Comparison of ENCODE assay signal across 8 mouse cellular contexts in genomic region chr13:94709691-94710573, GRCm38 (mm10).
DNase-seq lines count a peak whose midpoint lies in the region; ATAC-seq lines count a peak whose summit lies in the region.

No protein-coding gene starts in this region.

- H3K4me1 ChIP-seq in embryonic facial prominence, embryonic 15.5 days, result peaks cover 15% of the 10 kb centered on the region
- peaks cover 2% of the 10 kb centered on the region; the same call in 1 of the 2 replicates for H3K4me1 ChIP-seq in hindbrain, embryonic 11.5 days (replicated peaks; ENCODE audit: control insufficient read depth, insufficient read depth, low read length)
- H3K4me1 ChIP-seq in liver, embryonic 11.5 days (replicated peaks; ENCODE audit: control insufficient read depth, insufficient read depth, low read length), result peaks cover 4% of the 10 kb centered on the region
- peaks cover 19% of the 10 kb centered on the region for H3K4me1 ChIP-seq in neural tube, embryonic 11.5 days (ENCODE audit: control insufficient read depth, insufficient read depth, low read length)

- no peak overlapping the region for H3K27ac ChIP-seq in embryonic facial prominence, embryonic 15.5 days (replicated peaks)
- H3K27ac ChIP-seq in hindbrain, embryonic 11.5 days (ENCODE audit: low read depth, low read length), result peak overlapping the region; percentile 39; the same call in 1 of the 2 replicates
- H3K27ac ChIP-seq in liver, embryonic 11.5 days (ENCODE audit: low read depth, low read length), result no peak overlapping the region
- H3K27ac ChIP-seq in neural tube, embryonic 11.5 days (ENCODE audit: low read depth, low read length), result peak overlapping the region; percentile 44; the same call in 1 of the 2 replicates

- no peaks in the 10 kb centered on the region for H3K36me3 ChIP-seq in embryonic facial prominence, embryonic 15.5 days
- no peaks in the 10 kb centered on the region for H3K36me3 ChIP-seq in hindbrain, embryonic 11.5 days (ENCODE audit: control insufficient read depth, insufficient read depth, low read length)
- H3K36me3 ChIP-seq in liver, embryonic 11.5 days (ENCODE audit: control insufficient read depth, insufficient read depth, low read length), result no peaks in the 10 kb centered on the region
- no peaks in the 10 kb centered on the region for H3K36me3 ChIP-seq in neural tube, embryonic 11.5 days (ENCODE audit: control insufficient read depth, insufficient read depth, low read length)

- WGBS in embryonic facial prominence, embryonic 15.5 days, result under 1% methylated on average over 50 of the region's 50 CpGs
- WGBS in hindbrain, embryonic 11.5 days, result under 1% methylated on average over 50 of the region's 50 CpGs
- 1% methylated on average over 50 of the region's 50 CpGs for WGBS in liver, embryonic 11.5 days
- WGBS in neural tube, embryonic 11.5 days, result under 1% methylated on average over 45 of the region's 50 CpGs

- H3K9me3 ChIP-seq in embryonic facial prominence, embryonic 15.5 days (replicated peaks), result no peaks in the 10 kb centered on the region
- H3K9me3 ChIP-seq in hindbrain, embryonic 11.5 days (ENCODE audit: control insufficient read depth, low read length), result no peaks in the 10 kb centered on the region
- H3K9me3 ChIP-seq in liver, embryonic 11.5 days (ENCODE audit: control insufficient read depth, low read length), result no peaks in the 10 kb centered on the region
- no peaks in the 10 kb centered on the region for H3K9me3 ChIP-seq in neural tube, embryonic 11.5 days (ENCODE audit: control insufficient read depth, low read length)

- intact Hi-C loops in left cerebral cortex, postnatal 25 days (cut with DNase I), result no loop called here

- H3K27me3 ChIP-seq in embryonic facial prominence, embryonic 15.5 days, result peaks cover 85% of the 10 kb centered on the region
- peaks cover 78% of the 10 kb centered on the region for H3K27me3 ChIP-seq in hindbrain, embryonic 11.5 days (ENCODE audit: control insufficient read depth, insufficient read depth, low read length)
- peaks cover 84% of the 10 kb centered on the region for H3K27me3 ChIP-seq in liver, embryonic 11.5 days (replicated peaks; ENCODE audit: control insufficient read depth, insufficient read depth, low read length)
- peaks cover 92% of the 10 kb centered on the region for H3K27me3 ChIP-seq in neural tube, embryonic 11.5 days (ENCODE audit: control insufficient read depth, insufficient read depth, low read length)

- peak overlapping the region; percentile 51 for H3K4me2 ChIP-seq in embryonic facial prominence, embryonic 15.5 days (replicated peaks)
- peak overlapping the region; percentile 22 for H3K4me2 ChIP-seq in hindbrain, embryonic 11.5 days (replicated peaks; ENCODE audit: low read depth, low read length)
- peak overlapping the region; percentile 60 for H3K4me2 ChIP-seq in liver, embryonic 11.5 days
- H3K4me2 ChIP-seq in neural tube, embryonic 11.5 days (ENCODE audit: low read depth), result peak overlapping the region; percentile 32

- H3K4me3 ChIP-seq in embryonic facial prominence, embryonic 15.5 days (replicated peaks), result peak overlapping the region; percentile 33
- no peak overlapping the region; the same call in 1 of the 2 replicates for H3K4me3 ChIP-seq in hindbrain, embryonic 11.5 days (ENCODE audit: low read depth, low read length)
- H3K4me3 ChIP-seq in liver, embryonic 11.5 days (ENCODE audit: low read depth, low read length), result peak overlapping the region; percentile 32
- peak overlapping the region; percentile 18 for H3K4me3 ChIP-seq in neural tube, embryonic 11.5 days (ENCODE audit: low read depth, low read length)

- no peak overlapping the region for H3K9ac ChIP-seq in embryonic facial prominence, embryonic 15.5 days
- H3K9ac ChIP-seq in hindbrain, embryonic 11.5 days (ENCODE audit: low read depth, low read length), result no peak overlapping the region
- H3K9ac ChIP-seq in liver, embryonic 11.5 days (ENCODE audit: low read depth, low read length), result no peak overlapping the region
- H3K9ac ChIP-seq in neural tube, embryonic 11.5 days (ENCODE audit: low read length), result no peak overlapping the region

- DNase-seq in right cerebral cortex, postnatal 10 days (ENCODE audit: low spot score in 2 of 2), result peak; percentile 23 to 38
- DNase-seq in right cerebral cortex, postnatal 14 days, result no peak
- peak; percentile 69 for DNase-seq in hindbrain, embryonic 11.5 days (ENCODE audit: low spot score)
- DNase-seq in liver, embryonic 11.5 days (ENCODE audit: low spot score), result peak; percentile 58
- peak; percentile 64 for DNase-seq in neural tube, embryonic 11.5 days (ENCODE audit: low spot score)
- no peak for DNase-seq in left cerebral cortex, postnatal 25 days (ENCODE audit: low spot score in 2 of 2)
- no peak for DNase-seq in cerebellum, adult 11-12 months

- peak; percentile 70 for ATAC-seq in embryonic facial prominence, embryonic 15.5 days (ENCODE audit: insufficient number of reproducible peaks, low FRiP score, low TSS enrichment, low read depth)
- peak; percentile 50 for ATAC-seq in hindbrain, embryonic 11.5 days (ENCODE audit: low FRiP score)
- no peak; the same call in 1 of the 2 replicates for ATAC-seq in liver, embryonic 11.5 days (replicated peaks; ENCODE audit: low FRiP score)
- peak; percentile 69; the same call in 1 of the 2 replicates for ATAC-seq in neural tube, embryonic 11.5 days (ENCODE audit: insufficient read depth, low FRiP score, low TSS enrichment)

Comparison
In these comparisons a context has a peak if more than half of its experiments do, and no peak if none do; other contexts are left out.
1. DNase-seq: peak in right cerebral cortex, postnatal 10 days (2 of 2), hindbrain, embryonic 11.5 days (single experiment), liver, embryonic 11.5 days (single experiment) and neural tube, embryonic 11.5 days (single experiment); none in right cerebral cortex, postnatal 14 days (single experiment), left cerebral cortex, postnatal 25 days (0 of 2) and cerebellum, adult 11-12 months (single experiment).
2. H3K27ac ChIP-seq: peak in hindbrain, embryonic 11.5 days (single experiment) and neural tube, embryonic 11.5 days (single experiment); none in embryonic facial prominence, embryonic 15.5 days (single experiment) and liver, embryonic 11.5 days (single experiment).
3. Peak in every context shown above with its lines, with median percentiles within 50 percentile points of each other: H3K4me2 ChIP-seq.